Mouse (Mus musculus): ENCODE results near the gene Adsl.

The Adsl gene

GRCm38 (mm10) chr15:80941468-80942040, 6.7 kb upstream of the Adsl start:
- no peak for DNase-seq

GRCm38 (mm10) chr15:80945851-80946250, 2.4 kb upstream of the Adsl start:
- peak; percentile 45 to 59 for DNase-seq

GRCm38 (mm10) chr15:80949431-80949830, 1.1 kb downstream of the Adsl start:
- no peak for DNase-seq

- no peak for DNase-seq
Observed at GRCm38 (mm10) chr15:80950055-80950454, 1.8 kb downstream of the Adsl start.

GRCm38 (mm10) chr15:80953971-80954370, 5.7 kb downstream of the Adsl start:
- no peak for DNase-seq

- DNase-seq = no peak
Observed at GRCm38 (mm10) chr15:80954861-80955260, 6.6 kb downstream of the Adsl start.

- DNase-seq = no peak
Observed at GRCm38 (mm10) chr15:80955836-80956438, 7.6 kb downstream of the Adsl start.

- DNase-seq = no peak
Observed at GRCm38 (mm10) chr15:80969371-80969770, 21.1 kb downstream of the Adsl start.

GRCm38 (mm10) chr15:80974311-80974710, 26.0 kb downstream of the Adsl start:
- peak in 1 of 2 experiments; percentile 16 for DNase-seq

- no peak for DNase-seq
Observed at GRCm38 (mm10) chr15:80975666-80976065, 27.4 kb downstream of the Adsl start.

GRCm38 (mm10) chr15:80977620-80978334, 29.5 kb downstream of the Adsl start, which contains the start of gene Sgsm3:
TSS of gene Sgsm3 (plus strand) at chr15:80977765.
- DNase-seq = peak; percentile 89 to 92

GRCm38 (mm10) chr15:80979611-80980010, 31.3 kb downstream of the Adsl start:
- no peak for DNase-seq

GRCm38 (mm10) chr15:80981176-80981575, 32.9 kb downstream of the Adsl start:
- DNase-seq = no peak

- DNase-seq = no peak
Observed at GRCm38 (mm10) chr15:80983264-80983663, 35.0 kb downstream of the Adsl start.

- DNase-seq = no peak
Observed at GRCm38 (mm10) chr15:80988331-80988730, 40.0 kb downstream of the Adsl start.

- no peak for DNase-seq
Observed at GRCm38 (mm10) chr15:80989712-80990111, 41.4 kb downstream of the Adsl start.

- DNase-seq = no peak
Observed at GRCm38 (mm10) chr15:80994959-80995358, 46.7 kb downstream of the Adsl start.

GRCm38 (mm10) chr15:80996090-80996835, 48.0 kb downstream of the Adsl start:
- DNase-seq = no peak

- no peak for DNase-seq
Observed at GRCm38 (mm10) chr15:80997077-80997476, 48.8 kb downstream of the Adsl start.

- DNase-seq = no peak
Observed at GRCm38 (mm10) chr15:81000419-81001138, 52.3 kb downstream of the Adsl start.

- DNase-seq = no peak
Observed at GRCm38 (mm10) chr15:81006127-81006735, 57.9 kb downstream of the Adsl start.

- DNase-seq = no peak
Observed at GRCm38 (mm10) chr15:81007339-81007738, 59.0 kb downstream of the Adsl start.
